Mouse (Mus musculus) effector memory CD4-positive, alpha-beta T cell, adult 7 months (primary cell): ENCODE data around the gene Mbd3l1. TPM values are rescaled to one million over a fixed set of nuclear protein-coding genes. Genes with fewer than 3 reads are reported as not detected.

Source experiments
- polyA plus RNA-seq: library from polyadenylated mRNA; unstranded; fragments of 100-300 nt; shearing (Covaris generic); gene quantifications from one replicate; pipeline ENCODE4 v1.2.1, GENCODE M21; 2017

Gene Mbd3l1
- polyA plus RNA-seq = not detected

GRCm38 (mm10) chr9:18478168-18478567, at the start of gene Mbd3l1, which contains the start of gene Zfp558:
TSS of gene Mbd3l1 (plus strand) at chr9:18478359.
TSS of gene Zfp558 (minus strand) at chr9:18478268.

DNA sequence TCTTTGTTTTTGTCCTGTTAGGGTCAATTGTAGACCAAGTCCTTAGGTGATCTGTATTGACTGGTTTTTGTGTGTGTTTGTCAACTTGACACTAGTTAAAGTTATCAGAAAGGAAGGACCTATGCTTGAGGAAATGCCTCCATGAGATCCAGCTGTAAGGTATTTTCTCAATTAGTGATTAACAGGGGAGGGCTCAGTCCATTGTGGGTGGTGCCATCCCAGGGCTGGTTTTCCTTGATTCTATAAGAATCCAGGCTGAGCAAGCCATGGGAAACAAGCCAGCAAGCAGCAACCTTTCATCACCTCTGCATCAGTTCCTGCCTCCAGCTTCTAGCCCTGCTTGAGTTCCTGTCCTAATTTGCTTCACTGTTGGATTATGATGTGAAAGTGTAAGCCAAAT, 47.8 kb upstream of the Mbd3l1 start, which contains the start of gene Mbd3l2:
Gene Mbd3l2, plus strand, starts transcription at position 301 of the 400 bp plus-strand sequence.

Other genes with a start within 250 kb of the Mbd3l1 start
- gene Chordc1, start 186.2 kb upstream of the Mbd3l1 start, polyA plus RNA-seq = 126 TPM
- gene Naalad2, start 75.4 kb upstream of the Mbd3l1 start, polyA plus RNA-seq = not detected
- 0.15 TPM for gene Ubtfl1, start 73.9 kb upstream of the Mbd3l1 start, polyA plus RNA-seq
- gene Mbd3l2, start 47.7 kb upstream of the Mbd3l1 start, polyA plus RNA-seq = not detected
- 0.63 TPM for gene Zfp558, start 91 bp upstream of the Mbd3l1 start, polyA plus RNA-seq
- gene Muc16, start 196.2 kb downstream of the Mbd3l1 start, polyA plus RNA-seq = 0.05 TPM